Mouse (Mus musculus): ENCODE data around the gene Lama5.

Gene Lama5

DNA sequence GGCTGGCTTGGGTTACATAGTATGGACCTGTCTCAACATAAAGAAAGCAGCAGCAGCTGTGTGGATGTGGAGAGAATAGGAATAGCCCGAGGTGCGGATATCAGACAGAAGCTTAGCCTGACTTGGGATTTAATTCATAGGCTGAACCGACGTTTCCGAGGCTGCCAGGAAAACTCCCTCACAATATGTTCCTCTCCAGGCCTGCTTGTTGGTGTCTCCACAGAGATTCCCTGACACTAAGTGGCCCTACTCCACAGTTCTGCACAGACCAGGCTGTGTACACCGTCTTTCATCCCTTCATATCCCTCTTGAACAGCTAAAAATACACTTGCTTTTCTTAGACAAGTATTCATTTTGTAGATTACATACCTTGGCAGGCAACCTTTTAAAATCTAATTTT lies 78.3 kb downstream of the Lama5 start:
- DNase-seq (ENCODE audit: low read depth, low spot score): no peak

DNA sequence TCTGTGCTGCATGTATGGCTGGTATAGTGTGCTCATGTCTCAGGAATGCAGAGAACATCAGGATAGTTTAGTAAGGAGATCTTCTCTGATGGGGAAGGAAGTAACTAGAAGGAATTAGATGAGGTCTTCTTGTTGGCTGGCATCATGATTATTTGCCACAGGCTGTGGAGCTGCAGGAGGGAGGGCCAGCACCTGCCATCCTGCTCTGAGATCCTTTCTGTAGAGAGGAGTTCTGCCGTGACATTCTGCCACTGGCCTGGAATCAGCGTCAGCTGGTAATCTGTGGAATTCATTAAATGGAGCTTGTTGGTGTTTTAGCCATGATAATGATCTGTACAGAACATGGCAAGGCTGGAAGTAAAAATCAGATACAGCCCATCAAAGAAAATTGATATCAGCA lies 79.6 kb downstream of the Lama5 start:
- no peak for DNase-seq (ENCODE audit: low read depth, low spot score)

DNA sequence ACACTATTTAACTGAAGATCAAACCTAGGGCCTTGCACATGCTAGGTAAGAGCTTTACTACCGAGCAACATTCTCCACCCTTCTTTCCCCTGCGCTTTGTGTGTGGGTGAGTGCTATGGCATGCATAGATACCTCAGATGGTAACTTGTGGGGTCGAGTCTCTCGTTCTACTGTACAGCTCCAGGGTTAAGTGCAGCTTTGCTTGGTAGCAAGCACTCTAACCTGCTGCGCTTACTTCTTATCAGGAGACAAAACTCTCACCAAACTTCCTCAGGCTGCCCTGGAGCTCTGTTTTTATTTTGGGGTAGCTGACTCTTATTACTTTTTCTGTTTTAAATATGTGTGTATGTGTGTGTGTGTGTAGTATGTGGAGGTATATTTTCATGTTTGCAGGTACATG lies 90.2 kb downstream of the Lama5 start:
- no peak for DNase-seq (ENCODE audit: low read depth, low spot score)

DNA sequence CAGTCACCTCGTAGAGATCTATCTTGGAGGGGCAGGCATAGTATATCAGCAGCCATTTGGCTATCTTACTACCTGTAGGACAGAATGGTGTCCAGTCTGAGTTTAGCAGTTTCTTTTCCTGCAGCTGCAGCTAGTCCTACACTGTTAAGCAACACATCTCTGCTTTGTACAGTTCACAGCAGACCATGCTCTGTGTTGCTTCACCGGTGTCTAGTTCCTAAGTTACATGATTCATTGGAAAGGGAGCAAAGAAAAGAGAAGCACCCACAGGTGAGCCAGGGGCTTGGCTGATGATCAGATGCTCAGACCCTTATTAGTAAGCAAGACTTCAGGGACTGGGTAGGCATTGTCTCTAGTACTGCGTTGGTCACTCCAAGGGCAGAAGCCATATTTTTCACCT lies 91.7 kb downstream of the Lama5 start:
- no peak for DNase-seq (ENCODE audit: low read depth, low spot score)

DNA sequence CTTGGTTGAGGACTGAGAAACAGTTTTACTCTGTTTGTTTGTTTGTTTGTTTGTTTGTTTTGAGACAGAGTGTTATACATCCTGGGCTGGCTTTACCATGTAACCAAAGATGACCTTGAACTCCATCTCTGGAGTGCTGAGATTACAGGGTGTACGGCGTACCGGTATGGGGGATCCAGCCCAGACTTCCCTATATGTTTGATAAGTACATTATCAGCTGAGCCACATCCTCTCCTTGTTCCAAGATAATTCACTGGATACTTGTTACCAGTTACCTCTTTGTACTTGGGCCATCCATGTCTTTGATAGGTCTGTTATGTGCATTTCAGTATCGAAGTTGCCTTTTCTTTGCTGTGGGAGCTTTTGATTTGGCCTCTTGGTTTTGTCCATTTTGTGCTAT lies 92.4 kb downstream of the Lama5 start:
- DNase-seq (ENCODE audit: low read depth, low spot score): no peak

DNA sequence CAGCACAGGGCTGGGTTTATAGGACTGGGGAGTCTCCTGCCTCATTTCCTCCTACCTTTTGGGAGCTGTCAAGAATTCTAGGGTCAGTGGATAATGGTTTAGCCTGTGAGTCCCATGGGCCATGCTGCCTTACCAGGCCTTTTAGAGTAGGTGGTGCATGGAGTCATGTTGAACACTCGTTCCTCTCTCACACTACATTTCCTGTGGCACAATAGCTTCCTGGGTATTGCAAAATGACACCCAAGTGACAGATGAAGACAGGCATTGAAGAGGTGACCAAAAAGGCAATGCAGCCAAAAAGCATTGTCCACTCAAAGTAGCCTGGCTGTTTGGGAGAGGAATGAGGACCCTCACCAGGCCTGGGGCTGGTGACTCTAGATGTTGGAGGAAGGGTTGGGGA lies 98.0 kb downstream of the Lama5 start:
- no peak for DNase-seq (ENCODE audit: low read depth, low spot score)

Measured in A20 (cell line).